Mouse (Mus musculus) right cerebral cortex, postnatal 25 days (tissue): Measurements from ENCODE around the gene Bbs9.

ENCODE experiments used
- DNase-seq: peaks from one replicate; pipeline ENCODE4 v3.0.0; 2022

Bbs9 gene

DNA sequence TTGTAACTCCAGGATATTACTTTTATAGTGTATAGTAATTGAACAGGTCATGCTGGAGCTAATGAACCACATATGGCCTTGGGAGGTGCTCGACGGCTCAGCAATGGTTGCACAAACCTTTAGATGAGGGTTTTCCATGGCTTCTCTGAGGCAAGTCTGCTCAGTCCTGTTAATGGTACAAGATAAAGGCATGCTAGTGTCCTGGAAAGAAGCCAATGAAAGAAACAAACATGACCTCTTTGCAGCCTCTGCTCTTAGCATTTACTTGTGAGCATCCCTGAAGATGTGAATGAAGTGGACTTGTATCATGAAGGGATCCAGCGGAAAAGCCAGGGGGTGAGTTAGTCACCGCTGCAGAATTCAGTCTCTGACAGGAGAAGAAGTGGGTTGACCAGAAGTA, 64.0 kb downstream of the Bbs9 start:
- no peak for DNase-seq

DNA sequence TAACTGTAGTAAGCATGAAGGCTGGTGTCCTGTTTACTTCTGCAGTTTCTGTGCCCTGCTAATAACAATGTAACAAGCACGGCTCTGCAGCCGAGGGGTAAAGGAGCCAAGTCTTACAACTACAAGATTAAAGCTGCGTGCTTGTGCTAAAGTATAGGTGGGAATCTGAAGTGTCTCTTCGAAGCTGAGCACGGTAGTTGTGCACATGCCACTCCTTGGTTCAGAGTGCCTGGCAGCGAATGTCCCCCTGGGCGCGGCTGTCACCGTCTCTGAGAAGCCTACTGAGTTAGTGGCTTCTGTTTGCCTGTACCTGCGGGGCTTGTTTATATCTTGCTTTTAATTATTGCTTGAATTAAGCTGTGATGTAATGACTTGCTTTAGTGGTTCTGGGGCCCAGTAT, 65.6 kb downstream of the Bbs9 start:
- no peak for DNase-seq

- no peak for DNase-seq
Measured at GRCm38 (mm10) chr9:22543467-22543866, 68.0 kb downstream of the Bbs9 start.

GRCm38 (mm10) chr9:22544349-22545341, 69.1 kb downstream of the Bbs9 start:
- no peak for DNase-seq

DNA sequence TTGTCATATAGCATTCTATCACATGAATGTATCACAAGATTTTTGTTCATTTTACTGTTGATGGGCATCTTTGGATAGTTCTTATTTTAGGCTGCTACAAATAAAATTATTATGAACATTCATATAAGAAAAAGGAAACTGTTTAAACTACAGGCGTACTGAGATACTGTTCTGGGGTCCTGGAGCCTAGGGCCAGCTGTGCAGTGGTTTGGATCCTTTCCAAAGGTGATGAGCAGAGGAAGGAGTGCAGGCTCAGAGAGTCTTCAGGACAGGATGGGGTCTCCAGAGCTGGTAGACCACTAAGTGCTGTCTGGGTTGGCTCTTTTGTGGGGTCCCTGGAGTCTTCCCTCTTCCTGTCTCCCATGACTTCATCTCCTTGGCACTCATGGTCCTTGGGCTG, 75.8 kb downstream of the Bbs9 start:
- no peak for DNase-seq

GRCm38 (mm10) chr9:22556076-22556475, 80.6 kb downstream of the Bbs9 start:
- DNase-seq, result no peak

DNA sequence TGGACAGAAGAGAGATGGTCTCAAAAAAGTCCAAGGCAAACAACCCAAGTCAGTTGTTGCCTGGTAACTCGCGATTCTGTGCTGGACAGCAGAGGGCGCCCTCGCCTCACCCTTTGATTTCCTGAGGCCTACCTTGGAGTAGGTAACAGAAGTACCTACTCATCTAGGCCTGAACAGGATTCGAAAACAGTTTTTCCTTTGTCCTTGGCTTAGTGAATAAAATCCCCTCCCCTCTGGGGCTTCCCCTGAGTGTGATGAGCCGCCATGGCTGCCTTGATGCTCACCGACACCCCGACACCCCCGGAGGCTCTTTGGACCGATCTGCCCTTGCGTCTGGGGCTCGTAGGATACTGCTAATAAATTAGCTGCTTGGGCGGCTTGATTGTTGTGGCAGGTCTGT, 82.0 kb downstream of the Bbs9 start:
- peak; percentile 61 for DNase-seq

DNA sequence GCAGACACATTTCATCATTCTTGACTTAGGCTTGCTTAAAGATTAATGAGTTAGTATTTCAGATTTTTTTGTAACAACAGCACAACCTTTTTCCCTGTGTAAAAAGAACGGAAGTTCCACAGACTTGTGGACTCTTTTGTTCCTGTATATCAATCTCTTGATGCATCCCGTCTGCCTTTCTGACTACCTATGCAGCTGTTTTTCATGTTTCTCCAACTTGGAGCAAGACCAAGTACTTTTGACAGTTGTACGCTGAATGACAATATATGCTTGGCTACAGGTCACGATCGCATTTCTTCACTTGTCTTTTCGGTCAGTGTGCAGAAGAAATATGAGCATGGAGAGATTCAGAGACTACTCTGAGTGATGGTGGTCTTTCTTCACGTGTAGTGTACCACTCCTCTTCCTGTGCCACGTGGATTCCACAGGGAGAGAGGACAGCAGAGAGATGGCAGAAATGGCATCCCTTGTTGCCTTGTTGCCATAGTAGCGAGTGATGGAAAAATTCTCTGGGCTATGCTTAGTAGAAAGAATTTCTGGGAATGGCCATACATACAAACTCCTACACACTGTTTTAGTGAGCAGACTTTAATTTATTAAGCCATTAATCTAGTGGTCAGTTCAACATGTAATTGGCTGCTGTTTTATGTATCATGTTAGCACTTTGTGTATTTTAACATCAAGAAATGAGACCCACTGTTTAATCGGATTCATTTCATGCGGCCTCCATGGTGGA, 88.3 kb downstream of the Bbs9 start:
- DNase-seq, result no peak

DNA sequence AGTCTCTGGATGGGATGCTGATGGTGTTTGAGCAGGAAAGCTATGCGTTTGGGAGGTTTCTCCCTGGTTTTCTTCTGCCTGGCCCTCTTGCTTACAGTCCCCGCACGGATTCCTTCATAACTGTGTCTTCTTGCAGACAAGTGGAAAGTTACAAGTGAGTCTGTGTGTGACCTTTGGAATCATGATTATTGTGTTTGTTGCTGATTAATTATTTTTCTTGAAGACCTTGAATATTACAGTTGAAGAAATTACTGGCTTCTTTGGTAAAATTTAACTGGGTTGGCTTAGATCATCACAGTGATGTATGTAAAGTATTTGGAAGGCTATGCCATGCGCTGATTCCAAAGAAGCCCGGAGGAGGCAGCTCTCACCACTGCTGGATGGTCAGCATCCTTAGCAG, 92.2 kb downstream of the Bbs9 start:
- DNase-seq, result no peak

DNA sequence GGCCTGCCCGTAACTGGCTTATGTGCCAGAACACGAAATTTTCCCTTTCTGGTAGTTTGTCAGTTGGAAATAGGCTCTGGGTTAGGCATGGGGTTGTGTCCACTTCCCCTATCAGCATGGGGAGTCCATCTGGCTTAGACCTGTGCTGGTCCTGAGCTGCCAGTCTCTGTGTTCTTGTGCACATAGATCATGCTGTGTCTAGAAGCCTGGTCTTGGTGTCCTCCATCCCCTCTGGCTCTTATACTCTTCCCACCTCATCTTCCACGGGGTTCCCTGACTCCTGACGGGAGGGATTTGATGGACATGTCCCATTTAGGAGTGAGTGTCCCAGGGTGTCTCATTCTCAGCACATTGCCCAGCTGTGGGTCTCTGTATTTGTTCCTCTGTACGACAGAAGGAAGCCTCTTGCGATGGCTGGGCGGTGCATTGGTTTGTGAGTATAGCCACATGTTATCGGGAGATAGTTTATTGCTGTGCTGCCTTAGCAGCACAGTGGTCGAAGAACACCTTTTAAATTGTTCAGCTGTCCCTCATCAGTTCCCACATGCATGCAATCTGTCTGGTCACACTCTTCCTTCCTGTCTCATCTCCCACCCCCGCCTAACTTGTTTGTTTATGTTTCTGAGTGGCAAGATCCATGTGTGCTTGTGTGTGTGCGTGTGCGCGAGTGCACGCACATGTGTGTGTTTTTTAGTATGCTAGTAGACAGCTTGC, 101.1 kb downstream of the Bbs9 start:
- DNase-seq, result no peak

DNA sequence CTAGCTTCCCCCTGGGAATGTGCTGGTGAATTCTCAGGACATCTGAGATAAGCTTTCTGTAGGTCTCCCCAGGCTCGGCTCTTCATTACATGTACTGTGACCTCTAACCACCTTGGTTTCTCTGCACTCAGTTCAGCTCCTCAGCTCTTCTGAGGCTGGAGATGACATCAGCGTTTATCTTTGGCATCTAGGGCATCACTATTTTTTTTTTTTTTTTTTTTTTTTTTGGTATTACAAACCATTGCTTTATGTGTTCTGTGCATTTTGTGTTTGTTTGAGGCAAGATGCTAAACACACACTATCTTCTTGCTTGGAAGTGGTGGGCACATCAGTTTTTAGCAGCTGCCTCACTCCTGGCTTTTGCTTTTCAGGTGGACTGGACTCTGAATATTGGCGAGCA, 102.8 kb downstream of the Bbs9 start:
- DNase-seq, result no peak

GRCm38 (mm10) chr9:22584221-22584620, 108.7 kb downstream of the Bbs9 start:
- DNase-seq, result no peak

DNA sequence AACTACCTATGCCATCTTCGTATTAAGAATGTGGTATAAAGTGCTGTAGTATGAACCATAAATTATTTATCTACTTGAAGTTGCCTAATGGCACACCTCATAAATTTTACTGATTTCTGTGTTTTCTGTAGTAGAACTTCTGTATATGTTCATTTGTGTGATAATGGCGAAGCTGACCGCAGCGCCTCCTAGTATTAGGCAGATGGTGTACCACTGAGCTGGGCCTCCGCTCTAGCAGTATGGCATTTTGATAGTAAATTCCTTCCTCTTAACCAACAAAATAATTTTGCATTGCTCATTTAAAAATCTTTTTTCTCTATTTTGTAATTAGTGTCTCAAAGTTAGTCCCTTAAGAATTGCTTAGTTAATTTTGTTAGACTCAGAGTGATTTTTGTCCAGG, 117.5 kb downstream of the Bbs9 start:
- no peak for DNase-seq

GRCm38 (mm10) chr9:22596650-22597049, 121.1 kb downstream of the Bbs9 start:
- no peak for DNase-seq

GRCm38 (mm10) chr9:22613271-22613824, 137.8 kb downstream of the Bbs9 start:
- no peak for DNase-seq

DNA sequence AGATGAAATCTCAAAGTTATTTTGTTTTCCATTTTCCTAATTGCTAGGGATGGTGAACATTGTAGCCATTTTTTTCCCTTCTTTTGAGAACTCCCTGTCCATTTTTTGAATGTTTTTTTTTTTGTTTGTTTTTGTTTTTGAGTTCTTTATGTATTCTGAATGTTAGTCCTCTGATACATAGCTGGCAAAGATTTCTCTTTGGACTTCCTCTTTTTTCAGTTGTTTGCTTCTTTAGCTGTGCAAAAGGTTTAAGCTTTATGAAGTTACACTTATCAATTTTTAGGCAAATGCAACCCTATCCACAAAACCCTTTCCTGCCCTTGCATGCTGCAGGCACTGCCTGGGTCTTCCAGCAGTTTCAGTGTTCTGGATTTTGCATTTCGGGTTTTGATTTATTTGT, 143.7 kb downstream of the Bbs9 start:
- DNase-seq, result no peak

GRCm38 (mm10) chr9:22624966-22625365, 149.5 kb downstream of the Bbs9 start:
- peak; percentile 11 for DNase-seq

GRCm38 (mm10) chr9:22626014-22626413, 150.5 kb downstream of the Bbs9 start:
- no peak for DNase-seq

- no peak for DNase-seq
Measured at GRCm38 (mm10) chr9:22627912-22628311, 152.4 kb downstream of the Bbs9 start.

DNA sequence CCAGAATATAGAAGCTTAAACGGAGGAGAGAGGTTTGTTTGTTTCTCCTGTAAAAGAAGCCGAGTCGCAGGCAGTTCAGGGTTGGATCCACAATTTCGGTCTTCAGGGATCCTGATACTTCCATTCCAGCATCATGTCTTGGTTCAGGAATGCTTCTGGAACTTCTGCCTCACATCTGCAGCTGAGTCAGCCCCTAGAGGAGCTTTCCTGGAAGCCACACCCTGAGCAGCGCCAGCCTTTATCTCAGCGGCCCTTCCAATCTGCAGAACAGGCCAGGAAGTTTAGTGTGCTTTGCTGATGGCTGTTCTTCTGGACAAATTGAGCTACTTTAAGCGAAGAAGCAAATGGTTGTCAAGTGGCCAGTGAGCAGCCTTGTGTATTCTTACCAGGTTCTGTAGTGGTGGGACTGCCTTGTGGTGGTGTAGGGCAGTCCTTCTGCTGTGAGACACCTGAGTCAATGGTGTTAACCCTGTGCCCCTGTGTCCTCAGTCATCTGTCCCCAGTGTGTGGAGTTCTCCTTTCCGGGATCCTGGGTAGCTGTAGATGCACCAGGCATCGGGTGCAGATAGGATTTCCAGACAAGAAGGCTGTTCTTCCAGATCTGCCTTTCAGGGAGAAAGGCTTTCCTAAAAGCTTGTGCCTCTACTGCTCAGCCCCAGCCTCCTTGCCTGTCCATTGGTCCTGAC, 157.4 kb downstream of the Bbs9 start:
- DNase-seq, result no peak

GRCm38 (mm10) chr9:22638502-22638901, 163.0 kb downstream of the Bbs9 start:
- no peak for DNase-seq

GRCm38 (mm10) chr9:22640683-22641431, 165.3 kb downstream of the Bbs9 start:
- DNase-seq, result no peak
